Mouse (Mus musculus) intestine, embryonic 14.5 days (tissue): ENCODE results near the gene BC048671. TPM values are rescaled to one million over a fixed set of nuclear protein-coding genes. Genes with fewer than 3 reads are reported as not detected.

Source experiments
- ATAC-seq: fragments of 200-750 bp; cut with Nextera tagmentation; replicated peaks from 2 replicates; pipeline ENCODE4 v1.8.0; 2017; ENCODE audit warnings: low read depth, moderate number of reproducible peaks, moderate TSS enrichment, moderate library complexity; ENCODE audit not compliant: low FRiP score, low TSS enrichment
- DNase-seq: peaks from one replicate; pipeline ENCODE4 v3.0.0-alpha.2; 2018; ENCODE audit warnings: low spot score
- H3K27ac ChIP-seq: fragments of 300-500 bp; sonication (generic); 2 replicates; pipeline ENCODE4 v1.5.1; 2014; ENCODE audit warnings: low read depth, mild to moderate bottlenecking, control low read depth
- H3K27me3 ChIP-seq: fragments of 300-500 bp; sonication (generic); replicated peaks from 2 replicates; pipeline ENCODE4 v1.6.1; 2014; ENCODE audit warnings: low read length, control low read depth; ENCODE audit not compliant: control insufficient read depth, insufficient read depth
- H3K36me3 ChIP-seq: fragments of 300-500 bp; sonication (generic); 2 replicates; pipeline ENCODE4 v1.6.1; 2014; ENCODE audit warnings: low read length, control low read depth; ENCODE audit not compliant: control insufficient read depth, insufficient read depth
- H3K4me1 ChIP-seq: fragments of 300-500 bp; sonication (generic); replicated peaks from 2 replicates; pipeline ENCODE4 v1.6.1; 2014; ENCODE audit warnings: low read length, control low read depth, mixed read lengths; ENCODE audit not compliant: control insufficient read depth, insufficient read depth
- H3K4me2 ChIP-seq: fragments of 300-500 bp; sonication (generic); 2 replicates; pipeline ENCODE4 v1.6.1; 2014; ENCODE audit warnings: low read length
- H3K4me3 ChIP-seq: fragments of 300-500 bp; sonication (generic); 2 replicates; pipeline ENCODE4 v1.5.1; 2014; ENCODE audit warnings: low read depth, low read length, control low read depth, mixed read lengths
- H3K9ac ChIP-seq: fragments of 300-500 bp; sonication (generic); 2 replicates; pipeline ENCODE4 v1.6.1; 2014; ENCODE audit warnings: mild to moderate bottlenecking, low read length
- H3K9me3 ChIP-seq: fragments of 300-500 bp; sonication (generic); 2 replicates; pipeline ENCODE4 v1.6.1; 2016; ENCODE audit warnings: low read length, control low read depth; ENCODE audit not compliant: control insufficient read depth
- WGBS: fragments of 180-500 bp; shearing (Covaris S2); extraction: QIAGEN DNeasy Blood & Tissue Kit; methylation state at CpG from one replicate; pipeline ENCODE4 v1.1.7; 2014; 5-methylcytosine and 5-hydroxymethylcytosine counted together
- polyA plus RNA-seq: library from polyadenylated mRNA; unstranded; fragments of >200 nt; fragmentation: Nextera tagmentation; extraction: Ambion mirVana; gene quantifications from 2 replicates; pipeline ENCODE4 v1.2.1, GENCODE M21; 2014

BC048671 gene
- polyA plus RNA-seq, 1 experiment from 2014 or later, result not detected

GRCm38 (mm10) chr6:90334244-90334643 lies 33.2 kb downstream of the BC048671 start:
- Histone ChIP-seq H3K27me3 (no peaks in the 10 kb centered on the region), H3K9ac (no peak overlapping the region), H3K9me3 (no peaks in the 10 kb centered on the region), H3K4me1 (no peaks in the 10 kb centered on the region), H3K4me2 (no peak overlapping the region), H3K36me3 (no peaks in the 10 kb centered on the region), H3K27ac (no peak overlapping the region), H3K4me3 (no peak overlapping the region)
- DNase-seq, result no peak
- no peak for ATAC-seq
- WGBS, result 81% methylated on average over 3 of the region's 3 CpGs

DNA sequence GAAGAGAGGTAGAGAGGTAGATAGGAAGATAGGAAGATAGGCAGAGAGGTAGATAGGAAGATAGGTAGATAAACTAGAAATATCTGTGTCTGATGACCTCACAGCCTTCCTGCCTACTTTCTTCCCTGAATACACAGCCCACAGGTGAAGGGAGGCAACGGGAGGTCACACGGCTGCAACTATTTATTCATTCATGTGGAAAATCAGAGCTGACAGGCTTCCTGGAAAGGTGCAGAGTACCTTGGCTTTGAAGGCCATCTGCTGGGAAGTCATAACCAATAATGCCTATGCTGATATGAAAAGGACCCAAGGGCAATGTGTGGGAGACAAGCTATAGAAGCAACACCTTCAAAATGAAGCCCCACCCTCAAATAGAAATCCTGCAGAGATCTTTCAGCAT lies 41.3 kb downstream of the BC048671 start:
- H3K4me2 ChIP-seq, result no peak overlapping the region
- DNase-seq, result no peak
- WGBS, result 74% methylated on average over 2 of the region's 2 CpGs
- no peaks in the 10 kb centered on the region for H3K9me3 ChIP-seq
- H3K36me3 ChIP-seq, result no peaks in the 10 kb centered on the region
- H3K27ac ChIP-seq, result no peak overlapping the region
- no peak for ATAC-seq
- H3K9ac ChIP-seq, result no peak overlapping the region
- no peaks in the 10 kb centered on the region for H3K27me3 ChIP-seq
- no peak overlapping the region for H3K4me3 ChIP-seq
- no peaks in the 10 kb centered on the region for H3K4me1 ChIP-seq

GRCm38 (mm10) chr6:90347183-90347582 lies 46.2 kb downstream of the BC048671 start:
- Histone ChIP-seq H3K9ac (no peak overlapping the region), H3K4me1 (no peaks in the 10 kb centered on the region), H3K36me3 (no peaks in the 10 kb centered on the region), H3K4me3 (no peak overlapping the region), H3K27ac (no peak overlapping the region), H3K27me3 (no peaks in the 10 kb centered on the region), H3K4me2 (no peak overlapping the region), H3K9me3 (no peaks in the 10 kb centered on the region)
- ATAC-seq, result no peak
- 76% methylated on average over 4 of the region's 4 CpGs for WGBS
- no peak for DNase-seq

DNA sequence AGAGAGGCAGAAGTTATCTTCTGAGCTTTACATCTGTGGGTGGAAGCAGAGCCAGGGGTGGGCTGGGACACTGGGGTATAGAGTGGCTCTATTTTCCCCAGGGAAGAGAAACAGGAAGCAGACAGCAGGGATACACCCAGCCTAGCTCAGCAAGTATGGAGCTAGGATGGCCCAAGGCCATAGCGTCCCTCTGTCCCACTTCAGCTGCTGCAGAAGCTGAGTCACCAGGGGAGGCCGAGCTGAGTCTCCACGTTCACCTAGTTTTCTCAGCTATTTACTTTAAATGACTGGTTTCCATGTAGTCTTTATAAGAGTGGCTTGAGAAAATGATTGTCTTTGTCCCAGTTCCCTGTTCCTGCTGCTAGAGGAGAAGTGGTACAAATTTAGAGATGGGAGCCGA lies 47.5 kb downstream of the BC048671 start:
- Histone ChIP-seq H3K9ac (no peak overlapping the region), H3K9me3 (no peaks in the 10 kb centered on the region), H3K27me3 (no peaks in the 10 kb centered on the region), H3K4me1 (no peaks in the 10 kb centered on the region), H3K4me2 (no peak overlapping the region), H3K36me3 (no peaks in the 10 kb centered on the region), H3K4me3 (no peak overlapping the region), H3K27ac (no peak overlapping the region)
- whole genome bisulfite sequencing, result 84% methylated on average over 4 of the region's 4 CpGs
- DNase-seq, result no peak
- no peak for ATAC-seq

DNA sequence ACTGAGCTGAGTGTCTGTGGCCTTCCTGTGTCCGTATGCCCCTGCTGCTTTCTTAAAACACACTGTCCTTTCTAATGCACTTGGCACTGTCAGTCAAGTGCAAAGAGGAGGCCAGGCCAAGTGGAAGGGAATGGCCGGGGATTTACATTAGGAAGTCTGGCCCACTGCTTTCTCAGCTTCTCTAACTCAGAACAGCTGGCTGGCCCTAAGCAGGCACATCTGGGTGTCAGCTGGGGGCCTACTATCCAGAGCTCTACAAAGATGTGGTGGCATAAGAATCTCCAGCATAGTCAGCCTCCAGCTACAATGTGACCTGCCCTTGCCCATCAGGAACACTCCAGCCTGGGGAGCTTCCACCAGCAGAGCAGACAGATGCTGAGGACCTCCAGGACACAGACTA lies 49.0 kb downstream of the BC048671 start:
- Histone ChIP-seq H3K36me3 (no peaks in the 10 kb centered on the region), H3K4me1 (no peaks in the 10 kb centered on the region), H3K9ac (no peak overlapping the region), H3K9me3 (no peaks in the 10 kb centered on the region), H3K4me2 (no peak overlapping the region), H3K4me3 (no peak overlapping the region), H3K27me3 (no peaks in the 10 kb centered on the region), H3K27ac (no peak overlapping the region)
- no peak for ATAC-seq
- no peak for DNase-seq
- WGBS, result 56% methylated on average over 2 of the region's 2 CpGs

Other genes starting within 250 kb of the BC048671 start
- gene Vmn1r49, start 222.7 kb upstream of the BC048671 start, polyA plus RNA-seq, result not detected in 2 replicates
- gene Vmn1r50, start 199.8 kb upstream of the BC048671 start, polyA plus RNA-seq, result not detected in 2 replicates
- 0.04 TPM in 1 of 2 replicates, not detected in the other for gene Vmn1r51, start 178.6 kb upstream of the BC048671 start, polyA plus RNA-seq
- not detected in 2 replicates for gene Vmn1r52, start 126.4 kb upstream of the BC048671 start, polyA plus RNA-seq
- gene V1ra8, start 98.4 kb upstream of the BC048671 start, polyA plus RNA-seq, result not detected in 2 replicates
- gene Vmn1r53, start 76.8 kb upstream of the BC048671 start, polyA plus RNA-seq, result not detected in 2 replicates
- gene Vmn1r54, start 54.9 kb upstream of the BC048671 start, polyA plus RNA-seq, result not detected in 2 replicates
- 0.28 and 0.46 TPM in 2 replicates for gene Chst13, start 24.0 kb downstream of the BC048671 start, polyA plus RNA-seq
- gene Uroc1, start 32.1 kb downstream of the BC048671 start, polyA plus RNA-seq, result not detected in 2 replicates
- gene Zxdc, start 68.3 kb downstream of the BC048671 start, polyA plus RNA-seq, result 9.7 and 9.9 TPM in 2 replicates
- gene Cfap100, start 127.6 kb downstream of the BC048671 start, polyA plus RNA-seq, result 0.46 TPM in 2 replicates
- gene Klf15, start 161.4 kb downstream of the BC048671 start, polyA plus RNA-seq, result 3.0 and 5.1 TPM in 2 replicates
- gene Aldh1l1, start 185.2 kb downstream of the BC048671 start, polyA plus RNA-seq, result 5.2 and 7.8 TPM in 2 replicates